Mouse (Mus musculus): ENCODE measurements around the gene Napsa.

DNA sequence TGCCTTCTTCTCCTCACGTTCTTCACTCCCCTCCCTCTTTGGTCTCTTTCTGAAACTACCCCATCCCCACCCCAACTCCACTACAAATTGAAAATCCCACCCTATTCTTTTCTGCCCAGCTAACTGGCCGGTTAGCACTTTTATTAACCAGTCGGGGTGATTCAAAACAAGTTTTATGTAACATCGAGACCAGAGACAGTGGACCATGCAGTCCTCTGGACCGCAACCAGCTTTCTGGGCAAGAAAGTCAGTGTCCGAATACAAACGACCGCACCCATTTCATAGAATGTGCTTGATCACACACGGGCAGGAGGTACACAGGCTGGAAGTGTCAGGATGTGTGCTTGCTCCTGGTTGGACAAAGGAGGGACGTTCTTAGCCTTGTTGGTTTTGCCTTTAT lies 7.7 kb upstream of the Napsa start:
- no peak for TF ChIP-seq USF1 (IDR thresholded peaks at IDR 0.05; ENCODE audit: low read depth)
- TF ChIP-seq MYOD1 (IDR thresholded peaks at IDR 0.05; ENCODE audit: control insufficient read depth, insufficient read length, low read depth): no peak
- no peak for TF ChIP-seq CTCF (IDR thresholded peaks at IDR 0.05; ENCODE audit: control insufficient read depth, insufficient read depth, insufficient read length)
- TF ChIP-seq MYOG (IDR thresholded peaks at IDR 0.05; ENCODE audit: control insufficient read depth, extremely low read depth, insufficient read length): no peak
- no peak for TF ChIP-seq MAX (IDR thresholded peaks at IDR 0.05)
- no peak for TF ChIP-seq CEBPB (IDR thresholded peaks at IDR 0.05; ENCODE audit: low read depth)
- no peak for TF ChIP-seq FOSL1 (IDR thresholded peaks at IDR 0.05; ENCODE audit: insufficient read depth, low read length, poor library complexity, severe bottlenecking)
